9 mouse cellular contexts compared by ENCODE assay signal in the genomic region with DNA sequence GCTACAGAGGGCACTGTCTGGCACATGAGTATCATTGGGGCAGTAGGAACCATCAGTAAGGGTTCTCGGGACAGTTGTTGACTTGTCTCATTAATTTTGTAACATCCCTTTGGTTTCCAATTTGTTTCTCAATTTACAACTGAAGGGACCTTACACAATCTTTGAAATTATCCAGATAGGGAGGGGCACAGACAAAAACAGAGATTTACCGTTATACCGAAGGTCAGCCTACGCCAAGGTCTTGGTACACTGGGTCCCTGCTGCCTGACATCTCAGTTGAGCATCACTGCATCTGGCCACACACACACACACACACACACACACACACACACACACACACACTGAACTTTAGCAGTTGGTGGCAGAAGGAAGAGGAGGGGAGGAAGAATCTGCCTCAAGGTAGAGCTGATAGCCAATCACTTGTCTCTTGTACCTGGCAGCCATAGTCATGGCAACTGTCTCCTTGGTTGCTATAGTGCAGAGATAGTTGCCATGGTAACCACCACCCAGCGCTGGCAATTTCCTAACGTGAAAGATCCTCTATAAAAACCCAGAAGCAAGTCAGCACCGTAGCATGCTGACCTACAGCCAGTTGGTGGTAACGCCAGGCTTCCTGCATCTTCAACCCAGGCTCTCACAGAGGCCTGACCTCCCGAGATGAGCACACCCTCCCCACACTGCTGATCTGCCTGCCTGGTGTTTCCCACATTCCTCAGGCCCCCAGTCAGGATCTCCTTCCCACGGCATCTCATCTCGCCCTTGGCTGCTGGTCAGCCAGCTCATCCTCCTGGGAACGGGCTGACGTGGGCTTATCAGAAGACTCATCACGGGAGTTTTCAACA. TPM values are rescaled to one million over a fixed set of nuclear protein-coding genes. Genes with fewer than 3 reads are reported as not detected.
DNase-seq lines count a peak whose midpoint lies in the region; ATAC-seq lines count a peak whose summit lies in the region.
"Had no signal": no experiment of that assay in that cellular context is flagged by ENCODE, and none has a peak within 500 bp of the region (broad histone marks: within the 10 kb centered on the region; RNA-seq: fewer than 3 reads in every experiment).

No protein-coding gene starts in this region.

- H3K4me1 ChIP-seq in neural tube, embryonic 14.5 days (ENCODE audit: control insufficient read depth, insufficient read depth, low read length), result peaks cover 6% of the 10 kb centered on the region; the same call in 1 of the 2 replicates
- peaks cover 4% of the 10 kb centered on the region for H3K4me1 ChIP-seq in liver, embryonic 11.5 days (replicated peaks; ENCODE audit: control insufficient read depth, insufficient read depth, low read length)

- peak overlapping the region; percentile 17; the same call in 1 of the 2 replicates for H3K4me2 ChIP-seq in neural tube, embryonic 14.5 days (ENCODE audit: low read depth, low read length)
- no peak overlapping the region for H3K4me2 ChIP-seq in liver, embryonic 11.5 days
- H3K4me2 ChIP-seq: lung, embryonic 15.5 days had no signal

- 41% methylated on average over 14 of the region's 14 CpGs for WGBS in neural tube, embryonic 14.5 days
- 34% methylated on average over 14 of the region's 14 CpGs for WGBS in liver, embryonic 11.5 days

- ATAC-seq in granulocyte monocyte progenitor cell, adult 5-6 weeks (replicated peaks; ENCODE audit: poor library complexity, severe bottlenecking), result peak; percentile 63
- ATAC-seq in neural tube, embryonic 14.5 days (ENCODE audit: low read depth), result peak; percentile 93
- no peak; the same call in 1 of the 2 replicates for ATAC-seq in liver, embryonic 11.5 days (replicated peaks; ENCODE audit: low FRiP score)

- no peak overlapping the region for H3K4me3 ChIP-seq in neural tube, embryonic 14.5 days (ENCODE audit: low read depth, low read length)
- no peak overlapping the region for H3K4me3 ChIP-seq in liver, embryonic 11.5 days (ENCODE audit: low read depth, low read length)
- H3K4me3 ChIP-seq: lung, embryonic 15.5 days had no signal

- H3K27me3 ChIP-seq in neural tube, embryonic 14.5 days (ENCODE audit: control insufficient read depth, insufficient read depth, low read length), result no peaks in the 10 kb centered on the region
- no peaks in the 10 kb centered on the region for H3K27me3 ChIP-seq in liver, embryonic 11.5 days (replicated peaks; ENCODE audit: control insufficient read depth, insufficient read depth, low read length)
- H3K27me3 ChIP-seq: lung, embryonic 15.5 days had no signal

- H3K9ac ChIP-seq in neural tube, embryonic 14.5 days (replicated peaks; ENCODE audit: low read depth, low read length), result no peak overlapping the region
- H3K9ac ChIP-seq in liver, embryonic 11.5 days (ENCODE audit: low read depth, low read length), result no peak overlapping the region
- H3K9ac ChIP-seq: lung, embryonic 15.5 days had no signal

- H3K27ac ChIP-seq in neural tube, embryonic 14.5 days (ENCODE audit: low read depth, low read length), result peak overlapping the region; percentile 76
- H3K27ac ChIP-seq in liver, embryonic 11.5 days (ENCODE audit: low read depth, low read length), result no peak overlapping the region
- H3K27ac ChIP-seq: lung, embryonic 15.5 days had no signal

- no peaks in the 10 kb centered on the region for H3K36me3 ChIP-seq in neural tube, embryonic 14.5 days (ENCODE audit: control insufficient read depth, insufficient read depth, low read length)
- no peaks in the 10 kb centered on the region for H3K36me3 ChIP-seq in liver, embryonic 11.5 days (ENCODE audit: control insufficient read depth, insufficient read depth, low read length)
- H3K36me3 ChIP-seq: lung, embryonic 15.5 days had no signal

- H3K9me3 ChIP-seq in neural tube, embryonic 14.5 days (ENCODE audit: control insufficient read depth, low read length), result no peaks in the 10 kb centered on the region
- no peaks in the 10 kb centered on the region for H3K9me3 ChIP-seq in liver, embryonic 11.5 days (ENCODE audit: control insufficient read depth, low read length)
- H3K9me3 ChIP-seq: lung, embryonic 15.5 days had no signal

- DNase-seq in embryo, embryonic 10 days (ENCODE audit: low spot score), result peak; percentile 44
- DNase-seq in embryo, embryonic 9.5 days (ENCODE audit: extremely low spot score), result no peak
- peak; percentile 44 for DNase-seq in urinary bladder, postnatal 14 days (ENCODE audit: low spot score)
- no peak for DNase-seq in urinary bladder, postnatal 10 days (ENCODE audit: low spot score)
- peak; percentile 35 to 54 for DNase-seq in layer of hippocampus, postnatal 10 days (ENCODE audit: low spot score in 2 of 2)
- DNase-seq in liver, embryonic 11.5 days (ENCODE audit: low spot score), result no peak

RNA-seq across cellular contexts. Expression of a gene that starts 15.2 kb away (rescaled TPM):
- 180 and 213 TPM in 2 replicates for total RNA-seq in granulocyte monocyte progenitor cell, adult 5-6 weeks (2014; fragmentation: Nextera tagmentation)
- total RNA-seq in granulocyte monocyte progenitor cell, adult 5-6 weeks (2017), result 150 and 235 TPM in 2 replicates
- total RNA-seq in layer of hippocampus, postnatal 10 days (2021), result 100 to 1,000 TPM; 109 to 114 TPM
- polyA plus RNA-seq in neural tube, embryonic 14.5 days (2014; fragmentation: Nextera tagmentation; extraction: Ambion mirVana), result 156 and 160 TPM in 2 replicates
- polyA plus RNA-seq in liver, embryonic 11.5 days (2014; fragmentation: Nextera tagmentation; extraction: Ambion mirVana), result 88.6 and 92.1 TPM in 2 replicates

RNA-seq across cellular contexts. Expression of a gene that starts 27.3 kb away (rescaled TPM):
- 0.45 TPM in 1 of 2 replicates, not detected in the other for total RNA-seq in granulocyte monocyte progenitor cell, adult 5-6 weeks (2014; fragmentation: Nextera tagmentation)
- not detected in 2 replicates for total RNA-seq in granulocyte monocyte progenitor cell, adult 5-6 weeks (2017)
- under 1 TPM; 0.91 to 0.96 TPM for total RNA-seq in layer of hippocampus, postnatal 10 days (2021)
- 0.33 TPM in 1 of 2 replicates, not detected in the other for polyA plus RNA-seq in neural tube, embryonic 14.5 days (2014; fragmentation: Nextera tagmentation; extraction: Ambion mirVana)
- 1.2 and 1.6 TPM in 2 replicates for polyA plus RNA-seq in liver, embryonic 11.5 days (2014; fragmentation: Nextera tagmentation; extraction: Ambion mirVana)

RNA-seq across cellular contexts. Expression of a gene that starts 31.2 kb away (rescaled TPM):
- total RNA-seq in granulocyte monocyte progenitor cell, adult 5-6 weeks (2014; fragmentation: Nextera tagmentation), result not detected in 2 replicates
- not detected in 2 replicates for total RNA-seq in granulocyte monocyte progenitor cell, adult 5-6 weeks (2017)
- total RNA-seq in layer of hippocampus, postnatal 10 days (2021), result not detected
- not detected in 2 replicates for polyA plus RNA-seq in neural tube, embryonic 14.5 days (2014; fragmentation: Nextera tagmentation; extraction: Ambion mirVana)
- not detected in 2 replicates for polyA plus RNA-seq in liver, embryonic 11.5 days (2014; fragmentation: Nextera tagmentation; extraction: Ambion mirVana)
- polyA plus RNA-seq: lung, embryonic 15.5 days had no signal

RNA-seq across cellular contexts. Expression of a gene that starts 32.7 kb away (rescaled TPM):
- total RNA-seq in granulocyte monocyte progenitor cell, adult 5-6 weeks (2014; fragmentation: Nextera tagmentation), result 11.7 and 14.5 TPM in 2 replicates
- total RNA-seq in granulocyte monocyte progenitor cell, adult 5-6 weeks (2017), result 5.7 and 10.9 TPM in 2 replicates
- 10 to 100 TPM; 25.3 to 25.7 TPM for total RNA-seq in layer of hippocampus, postnatal 10 days (2021)
- polyA plus RNA-seq in neural tube, embryonic 14.5 days (2014; fragmentation: Nextera tagmentation; extraction: Ambion mirVana), result 40.2 and 43.8 TPM in 2 replicates
- polyA plus RNA-seq in liver, embryonic 11.5 days (2014; fragmentation: Nextera tagmentation; extraction: Ambion mirVana), result 31.5 and 37.1 TPM in 2 replicates

RNA-seq across cellular contexts. Expression of a gene that starts 50.0 kb away (rescaled TPM):
- total RNA-seq in granulocyte monocyte progenitor cell, adult 5-6 weeks (2014; fragmentation: Nextera tagmentation), result not detected in 2 replicates
- total RNA-seq in granulocyte monocyte progenitor cell, adult 5-6 weeks (2017), result not detected in 2 replicates
- not detected for total RNA-seq in layer of hippocampus, postnatal 10 days (2021)
- not detected in 2 replicates for polyA plus RNA-seq in neural tube, embryonic 14.5 days (2014; fragmentation: Nextera tagmentation; extraction: Ambion mirVana)
- polyA plus RNA-seq in liver, embryonic 11.5 days (2014; fragmentation: Nextera tagmentation; extraction: Ambion mirVana), result not detected in 2 replicates
- polyA plus RNA-seq: lung, embryonic 15.5 days had no signal

Comparison
In these comparisons a context has a peak if more than half of its experiments do, and no peak if none do; other contexts are left out.
1. DNase-seq: peak in embryo, embryonic 10 days (single experiment), urinary bladder, postnatal 14 days (single experiment) and layer of hippocampus, postnatal 10 days (2 of 2); none in embryo, embryonic 9.5 days (single experiment), urinary bladder, postnatal 10 days (single experiment) and liver, embryonic 11.5 days (single experiment).